Mouse (Mus musculus) adrenal gland (tissue): ENCODE results near the gene Nek10.
"Not testable (repeated sequence)": the region's sequence is repeated elsewhere in the genome, so short reads cannot be mapped to it uniquely, and the experiment has no call there.

Source experiments
- intact Hi-C: fragments of 180-260 bp; cut with DNase I; formaldehyde crosslinking; loops from one replicate; pipeline ENCODE4 v1.15.1; 2025
- long read RNA-seq, 2 experiments: library from polyadenylated mRNA; unstranded; transcript quantifications; one replicate each; pipeline ENCODE4 v2.0.0; 2020; ENCODE audit warnings: borderline replicate concordance in 1 of 2; ENCODE audit not compliant: insufficient replicate concordance in 1 of 2

Gene Nek10
- long read RNA-seq, experiment 1, result 0 reads
- long read RNA-seq, experiment 2, result 0 reads

DNA sequence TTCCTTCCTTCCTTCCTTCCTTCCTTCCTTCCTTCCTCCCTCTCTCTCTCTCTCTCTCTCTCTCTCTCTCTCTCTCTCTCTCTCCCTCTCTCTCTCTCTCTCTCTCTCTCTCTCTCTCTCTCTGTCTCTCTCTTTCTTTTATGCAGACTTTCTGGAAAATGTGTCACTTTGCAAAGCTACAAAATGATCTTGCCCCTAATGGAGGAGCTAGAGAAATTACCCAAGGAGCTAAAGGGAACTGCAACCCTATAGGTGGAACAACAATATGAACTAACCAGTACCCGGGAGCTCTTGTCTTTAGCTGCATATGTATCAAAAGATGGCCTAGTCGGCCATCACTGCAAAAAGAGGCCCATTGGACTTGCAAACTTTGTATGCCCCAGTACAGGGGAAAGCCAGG, at the start of gene Nek10:
TSS of gene Nek10 (plus strand) at position 301 of the 400 bp plus-strand sequence.
- intact Hi-C loops, result not testable (repeated sequence)

DNA sequence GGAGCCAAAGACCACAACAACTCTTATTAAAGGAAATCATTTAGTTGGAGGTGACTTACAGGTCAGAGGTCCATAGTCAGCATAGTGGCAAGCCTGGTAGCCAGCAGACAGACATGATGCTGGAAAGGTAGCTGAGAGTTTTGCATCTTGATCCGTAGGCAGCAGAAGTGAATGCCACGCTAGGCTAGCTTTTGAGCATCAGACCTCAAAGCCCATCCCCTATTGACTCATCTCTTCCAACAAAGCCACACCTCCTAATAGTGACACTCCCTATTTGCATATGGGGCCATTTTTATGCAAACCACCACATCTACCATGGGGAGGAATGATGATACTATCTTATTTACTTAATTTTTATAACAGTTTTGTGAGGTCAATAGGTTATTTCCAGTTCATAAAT, 22.0 kb upstream of the Nek10 start:
- intact Hi-C loops, result no loop called here

DNA sequence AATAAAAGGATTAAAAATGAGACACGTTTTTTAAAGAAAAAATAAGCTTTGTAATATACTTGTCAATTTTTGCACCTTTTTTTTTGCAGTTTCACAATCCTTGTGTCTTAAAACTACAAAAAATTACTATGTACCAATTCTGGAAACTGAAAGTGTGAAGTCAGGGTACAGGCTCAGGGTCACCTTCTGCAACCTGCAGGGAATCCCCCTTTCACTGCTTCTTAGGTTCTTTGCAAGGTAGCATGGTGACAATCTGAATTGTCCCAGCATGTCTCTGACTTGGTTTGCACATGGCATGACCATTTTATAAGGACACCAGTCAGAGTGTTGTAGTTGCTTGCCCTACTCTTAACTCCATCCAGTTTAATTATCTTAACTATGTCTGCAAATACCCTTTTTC, 19.0 kb upstream of the Nek10 start:
- intact Hi-C loops, result no loop called here

DNA sequence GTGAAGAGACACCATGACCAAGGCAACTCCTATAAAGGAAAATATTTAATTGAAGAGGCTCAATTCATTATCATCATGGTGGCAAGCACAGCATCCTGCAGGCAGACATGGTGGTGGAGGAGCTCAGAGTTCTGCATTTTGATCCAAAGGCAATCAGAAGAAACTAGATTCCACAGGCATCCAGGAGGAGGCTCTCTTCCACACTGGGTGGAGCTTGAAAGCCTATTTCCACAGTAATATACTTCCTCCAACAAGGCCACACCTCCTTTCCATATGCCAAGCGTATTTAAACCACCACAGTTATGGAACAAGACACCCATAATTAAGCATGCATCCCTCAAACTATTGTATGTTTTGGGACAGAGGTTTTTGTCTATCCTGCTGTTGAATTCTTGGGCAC, 16.2 kb upstream of the Nek10 start:
- intact Hi-C loops, result no loop called here

DNA sequence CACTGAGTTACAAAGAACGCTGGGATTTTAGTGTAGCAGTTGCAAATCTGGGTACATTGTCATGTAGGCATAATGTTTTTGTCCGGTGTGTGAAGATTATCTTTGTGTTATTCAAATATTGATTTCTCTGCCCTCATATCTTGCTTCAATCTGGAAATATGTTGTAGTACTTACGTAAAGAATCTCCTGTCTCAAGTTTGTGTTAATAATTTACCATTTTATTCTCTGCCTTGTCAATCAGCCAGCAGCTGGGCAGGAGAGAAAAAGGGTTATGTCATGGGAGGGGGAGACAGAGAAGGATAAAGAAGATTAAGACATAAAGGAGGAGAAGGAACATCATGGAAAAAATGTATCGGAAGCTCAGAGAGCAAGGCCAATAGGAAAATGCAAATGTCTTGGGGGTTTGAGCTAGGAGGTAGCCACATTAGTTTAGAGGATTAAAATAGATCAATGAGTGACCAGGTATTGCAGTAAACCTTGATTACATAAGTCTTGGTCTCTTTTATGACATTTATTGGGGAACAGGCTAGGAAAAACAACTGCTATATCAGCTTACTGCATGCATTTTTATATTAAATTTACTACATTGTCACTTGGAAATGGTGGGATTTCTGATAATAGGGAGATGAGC, 13.3 kb upstream of the Nek10 start:
- intact Hi-C loops, result no loop called here

DNA sequence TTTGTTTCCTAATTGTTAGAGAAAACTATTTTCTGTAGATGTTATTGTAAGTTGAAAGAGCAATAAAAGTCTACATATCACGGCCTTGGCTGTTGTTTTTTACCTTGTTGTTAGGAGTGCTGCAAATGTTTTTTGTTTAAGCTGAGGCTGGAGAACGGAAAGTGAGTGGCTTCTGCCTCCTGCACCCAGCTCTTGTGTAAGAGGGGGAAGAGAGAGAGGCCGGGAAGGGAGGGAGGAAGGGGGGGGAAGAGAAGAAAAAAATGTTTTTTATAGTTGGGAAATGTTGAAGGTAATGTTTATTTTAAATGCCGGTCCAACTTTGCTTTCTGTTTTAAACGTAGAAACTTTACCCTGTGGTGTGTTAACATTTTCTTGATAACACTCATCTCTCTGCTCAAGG, 3.4 kb upstream of the Nek10 start:
- intact Hi-C loops, result no loop called here

DNA sequence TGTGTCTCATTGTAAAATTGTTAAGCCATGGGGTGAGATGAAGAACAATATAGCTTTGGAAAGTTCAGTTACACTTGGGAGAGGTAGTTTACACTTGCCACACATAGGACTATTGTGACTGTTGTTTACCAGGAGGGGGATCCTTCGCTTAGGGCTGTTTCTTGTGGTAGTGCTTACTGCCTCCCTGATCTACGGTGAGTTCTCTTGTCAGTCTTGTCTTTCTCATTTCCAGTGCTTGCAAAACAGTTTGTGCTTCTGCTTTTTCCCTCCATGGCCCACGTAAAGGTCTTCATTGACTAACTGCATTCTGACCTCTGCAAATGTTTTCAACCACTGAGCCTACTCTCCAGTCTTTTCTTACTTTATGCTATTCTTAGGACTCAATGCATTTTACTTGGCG, 2.9 kb upstream of the Nek10 start:
- intact Hi-C loops, result no loop called here

DNA sequence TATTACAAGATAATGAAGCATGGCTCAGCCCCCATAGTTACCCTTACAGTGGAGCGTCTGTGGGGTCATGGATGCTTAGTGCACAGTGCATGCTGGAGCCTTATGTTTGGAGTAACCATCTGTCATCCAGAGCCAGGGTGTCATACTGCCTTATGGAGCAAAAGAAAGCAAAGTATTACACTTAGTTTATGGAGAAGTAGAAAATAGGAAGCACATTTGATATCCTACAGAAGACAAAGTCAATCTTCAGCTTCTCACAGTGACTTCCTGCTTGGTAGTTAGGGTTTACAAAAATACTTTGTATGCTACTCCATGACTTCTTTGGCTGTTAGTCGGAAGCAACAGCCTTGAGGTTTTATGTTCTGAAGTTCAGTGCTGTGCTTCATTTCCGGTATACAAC, 2.4 kb upstream of the Nek10 start:
- intact Hi-C loops, result no loop called here

DNA sequence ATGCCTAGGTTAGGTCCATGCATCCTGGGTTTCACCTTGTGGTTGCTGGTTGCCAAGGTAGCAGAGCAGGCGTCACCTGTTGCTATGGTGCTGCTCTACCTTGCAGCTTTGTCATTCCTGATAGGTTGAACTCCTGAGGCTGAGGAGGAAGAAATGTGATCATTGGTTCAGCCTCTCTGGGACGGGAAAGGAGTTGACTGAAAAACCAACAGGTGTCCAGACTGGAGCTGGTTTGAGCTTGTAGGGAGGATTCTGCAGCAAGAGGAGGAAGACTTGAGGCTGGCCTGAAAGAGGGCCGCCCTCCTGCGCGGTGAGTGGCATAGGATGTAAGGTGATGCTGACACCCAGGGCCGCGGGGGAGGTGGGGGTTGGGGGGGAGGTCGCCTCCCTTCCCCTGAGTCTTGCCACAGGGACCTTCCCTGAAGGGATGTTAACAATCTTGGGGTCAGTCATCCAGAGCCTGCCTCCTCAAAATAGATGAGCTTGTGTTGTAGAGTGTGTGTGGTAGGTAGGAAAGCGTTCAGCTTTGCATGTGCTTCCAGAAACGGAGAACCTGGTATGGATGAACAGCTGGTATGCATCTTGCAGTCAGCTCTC, 804 bp downstream of the Nek10 start:
- intact Hi-C loops, result no loop called here

DNA sequence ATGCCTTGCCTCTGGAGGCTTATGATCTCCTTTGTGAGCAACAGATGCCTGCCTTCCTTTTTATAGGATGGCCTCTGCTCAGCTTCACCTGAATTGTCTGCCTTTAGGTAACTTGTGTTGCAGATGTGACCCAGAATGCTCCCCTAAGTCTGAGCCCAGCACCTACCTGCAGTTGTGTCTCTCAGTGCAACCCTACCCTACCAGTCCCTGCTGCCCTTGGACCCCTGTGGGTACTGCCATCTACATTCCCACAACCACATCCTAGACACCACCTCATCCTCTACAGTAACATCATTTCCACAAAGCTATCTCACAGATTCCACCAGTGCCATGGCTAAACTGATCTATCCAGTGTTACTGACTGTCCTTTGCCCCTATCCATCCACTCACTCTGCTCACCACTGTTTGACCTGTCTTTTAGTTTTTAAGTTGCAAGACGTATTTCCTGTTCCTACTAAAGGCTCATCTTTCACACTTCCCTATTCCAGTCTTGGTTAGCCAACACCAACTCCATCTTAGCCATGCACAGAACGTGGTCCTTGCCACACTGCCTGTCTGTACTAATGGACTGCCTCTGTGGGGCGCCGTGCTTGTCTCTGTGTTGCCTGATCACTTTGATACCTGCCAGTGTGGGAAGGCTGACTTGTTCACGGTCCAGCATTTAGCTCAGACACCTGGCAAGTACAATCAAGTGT, 1.4 kb downstream of the Nek10 start:
- intact Hi-C loops, result no loop called here

DNA sequence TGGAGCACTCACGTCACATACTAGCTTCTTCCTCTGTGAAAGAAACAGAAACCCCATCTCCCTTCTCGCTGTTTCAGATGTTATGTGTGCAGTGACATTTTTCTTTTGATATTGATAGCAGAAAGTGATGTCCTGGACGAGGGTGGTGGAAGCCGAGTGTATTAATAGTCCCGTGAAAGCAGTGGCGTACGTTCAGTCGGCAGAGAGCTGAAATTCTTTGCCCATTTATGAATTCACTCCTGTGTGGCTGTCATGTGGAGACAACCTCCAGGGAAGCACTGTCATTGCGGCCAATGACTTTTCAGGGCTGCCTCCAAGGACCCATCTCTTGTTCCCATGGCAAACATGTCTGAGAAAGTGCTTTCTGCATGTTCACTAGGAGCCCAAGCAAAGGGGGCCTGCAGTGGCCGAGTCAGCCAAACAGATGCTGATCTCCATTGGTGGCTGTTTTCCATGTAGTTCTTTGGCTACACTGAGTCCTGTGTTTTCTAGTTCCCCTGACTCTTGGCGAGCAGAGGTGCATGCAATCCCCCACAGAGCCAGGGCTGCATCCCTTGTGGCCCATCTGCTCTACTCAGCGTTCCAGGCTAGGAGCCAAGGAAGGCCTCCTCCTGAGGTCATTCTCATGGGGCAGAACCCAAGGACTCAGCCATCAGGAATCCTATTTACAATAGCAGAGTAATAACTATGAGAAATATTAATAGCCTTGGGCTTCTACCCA, 29.5 kb downstream of the Nek10 start:
- intact Hi-C loops, result no loop called here

DNA sequence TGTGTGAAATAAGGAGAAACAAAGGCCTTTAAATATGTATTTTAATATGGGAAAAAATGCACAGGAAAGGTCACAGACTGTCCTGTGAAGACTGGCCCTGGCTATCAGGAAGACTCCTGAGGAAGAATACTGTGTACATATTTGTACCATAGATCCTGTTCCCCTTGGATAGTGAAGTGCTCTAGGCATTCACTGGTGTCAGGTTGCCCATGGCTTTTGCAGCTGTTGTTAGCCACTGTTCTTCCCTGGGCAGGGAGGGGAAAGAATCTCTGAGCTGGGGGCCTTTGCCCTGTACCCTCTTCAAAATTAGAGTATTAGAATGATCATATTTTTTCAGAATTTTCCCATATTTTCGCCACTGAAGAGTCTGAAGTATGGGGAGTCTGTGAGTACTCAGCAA, 30.3 kb downstream of the Nek10 start:
- intact Hi-C loops, result no loop called here

DNA sequence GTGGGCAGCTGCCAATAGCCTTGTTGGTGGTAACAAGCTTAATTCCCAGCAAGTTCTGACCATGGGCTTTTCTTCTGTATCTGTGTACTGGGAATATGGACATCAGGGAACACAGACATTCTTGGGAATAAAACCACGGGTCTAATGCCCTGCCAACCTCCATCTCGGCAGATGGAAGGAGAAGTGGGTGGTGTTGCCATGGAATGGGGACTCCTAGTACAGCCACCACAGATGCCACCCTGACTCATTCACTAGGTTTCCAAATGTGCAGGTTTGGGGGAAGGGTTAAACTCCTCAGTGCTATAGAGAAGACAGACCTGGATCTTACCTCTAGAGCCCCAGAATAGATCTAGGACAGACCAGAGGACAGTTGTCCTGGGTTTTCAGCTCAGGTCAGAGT, 31.1 kb downstream of the Nek10 start:
- intact Hi-C loops, result no loop called here

DNA sequence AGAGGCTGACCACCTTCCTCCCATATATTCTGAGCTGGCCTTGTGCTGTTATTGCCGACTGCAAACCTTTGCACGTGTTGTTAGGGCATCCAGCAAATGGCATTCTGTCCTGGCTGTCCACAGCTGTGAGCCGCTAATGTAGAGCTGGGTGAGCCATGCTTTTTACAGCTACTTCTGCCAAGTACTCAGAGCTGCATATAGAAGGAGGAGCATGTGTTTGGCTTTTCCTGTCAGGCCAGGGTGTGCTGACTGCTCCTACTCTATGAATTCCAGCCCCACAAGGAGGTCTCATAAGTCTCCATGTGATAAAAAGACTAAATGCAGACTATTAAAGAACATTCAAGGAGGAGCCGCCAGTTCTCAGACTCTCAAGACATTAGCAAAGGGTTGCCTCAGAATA, 34.4 kb downstream of the Nek10 start:
- intact Hi-C loops, result no loop called here

DNA sequence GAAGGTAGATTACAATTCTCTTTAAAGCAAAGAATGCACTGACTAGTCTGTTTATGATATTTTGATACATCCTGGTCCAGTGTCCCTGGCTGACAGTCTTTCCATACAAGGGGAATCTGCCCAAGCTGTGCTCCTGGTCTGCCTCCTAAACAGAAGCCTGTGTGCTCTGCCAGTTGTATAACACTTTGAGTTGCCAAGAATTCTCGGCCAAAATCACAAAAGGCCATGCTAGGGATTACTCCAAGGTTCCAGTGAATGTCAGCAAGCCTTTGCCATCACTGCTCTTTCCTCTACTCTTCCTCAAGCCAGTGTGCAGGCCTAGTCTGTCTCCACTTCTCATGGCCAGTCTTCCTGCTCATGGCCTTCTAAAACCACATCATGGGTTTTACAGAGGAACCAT, 34.9 kb downstream of the Nek10 start:
- intact Hi-C loops, result no loop called here

DNA sequence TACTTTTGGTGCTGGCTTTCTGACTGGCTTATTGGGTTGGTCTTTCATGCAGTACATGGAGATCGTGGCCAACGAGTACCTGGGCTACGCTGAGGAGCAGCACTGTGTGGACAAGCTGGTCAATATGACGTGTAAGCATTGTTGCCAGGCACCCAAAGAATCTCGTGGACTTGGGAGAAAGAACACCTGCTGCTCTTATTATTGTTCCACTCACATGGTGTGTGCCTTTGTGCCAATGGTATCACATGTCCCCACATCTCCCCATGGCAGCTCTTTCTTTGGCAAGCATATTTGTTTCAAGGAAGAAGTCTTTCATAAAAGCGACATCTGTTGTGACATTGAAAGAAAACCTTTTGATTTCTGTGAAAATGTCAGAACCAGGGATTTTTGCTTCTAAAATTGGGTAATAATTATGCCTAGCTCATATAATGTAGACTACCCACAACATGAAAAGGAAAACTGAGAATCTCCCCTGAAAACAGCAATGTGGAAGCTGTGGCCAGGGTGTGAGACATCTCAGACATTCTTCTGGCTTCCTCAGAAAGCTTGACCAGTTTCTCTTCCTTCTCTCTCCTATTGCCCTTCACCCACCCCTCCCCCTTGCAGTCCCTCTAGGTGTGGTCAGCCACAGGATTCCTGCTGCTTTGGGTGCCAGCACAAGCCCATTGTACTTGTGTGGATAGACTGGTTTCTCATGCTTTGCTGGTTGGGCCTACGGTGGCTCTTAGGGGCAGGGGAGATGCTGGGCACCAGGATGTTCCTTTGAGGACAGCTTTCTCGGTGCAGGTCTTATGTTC, 39.7 kb downstream of the Nek10 start:
- intact Hi-C loops, result no loop called here

DNA sequence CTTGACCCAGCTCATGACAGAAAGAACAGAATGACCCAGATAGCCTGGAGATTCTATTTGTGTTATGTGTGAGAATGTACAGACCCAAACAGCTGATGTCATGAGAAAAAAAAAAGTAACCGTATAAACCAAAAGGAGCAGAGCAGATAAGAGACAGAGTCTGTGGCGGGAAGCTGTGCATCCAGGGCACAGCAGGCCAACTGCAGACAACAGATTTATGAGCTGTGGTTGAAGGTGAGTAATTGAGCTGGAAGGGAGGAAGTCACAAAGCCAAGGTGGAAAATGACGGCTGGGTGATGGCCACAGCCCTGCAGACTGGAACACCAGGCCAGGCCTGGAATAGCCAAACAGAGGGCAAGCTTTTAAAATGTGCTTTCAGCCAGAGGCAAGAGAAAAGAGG, 49.6 kb downstream of the Nek10 start:
- intact Hi-C loops, result no loop called here

DNA sequence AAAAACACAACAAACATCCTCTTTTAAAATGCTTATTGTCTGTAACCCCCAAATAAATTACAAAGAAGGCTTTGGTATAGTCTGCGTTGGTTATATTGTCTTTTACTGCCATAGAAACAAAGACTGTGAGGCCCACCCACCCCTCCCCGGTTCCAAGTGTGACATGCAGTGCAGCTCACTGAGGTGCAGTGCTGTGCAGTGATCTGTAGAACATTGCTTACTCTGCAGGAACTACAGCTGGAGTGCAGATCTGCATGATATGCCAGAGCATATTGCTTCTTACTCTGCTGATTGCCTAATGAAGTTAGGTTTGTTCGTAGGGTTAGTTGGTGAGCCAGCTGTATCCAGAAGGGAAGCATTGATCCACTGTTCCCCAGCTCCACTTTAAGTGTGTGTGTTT, 57.1 kb downstream of the Nek10 start:
- intact Hi-C loops, result loop anchor here (5.0 to 10.0 kb wide), 3 partner anchors 143 to 1334 kb away; no protein-coding TSS in a partner anchor

DNA sequence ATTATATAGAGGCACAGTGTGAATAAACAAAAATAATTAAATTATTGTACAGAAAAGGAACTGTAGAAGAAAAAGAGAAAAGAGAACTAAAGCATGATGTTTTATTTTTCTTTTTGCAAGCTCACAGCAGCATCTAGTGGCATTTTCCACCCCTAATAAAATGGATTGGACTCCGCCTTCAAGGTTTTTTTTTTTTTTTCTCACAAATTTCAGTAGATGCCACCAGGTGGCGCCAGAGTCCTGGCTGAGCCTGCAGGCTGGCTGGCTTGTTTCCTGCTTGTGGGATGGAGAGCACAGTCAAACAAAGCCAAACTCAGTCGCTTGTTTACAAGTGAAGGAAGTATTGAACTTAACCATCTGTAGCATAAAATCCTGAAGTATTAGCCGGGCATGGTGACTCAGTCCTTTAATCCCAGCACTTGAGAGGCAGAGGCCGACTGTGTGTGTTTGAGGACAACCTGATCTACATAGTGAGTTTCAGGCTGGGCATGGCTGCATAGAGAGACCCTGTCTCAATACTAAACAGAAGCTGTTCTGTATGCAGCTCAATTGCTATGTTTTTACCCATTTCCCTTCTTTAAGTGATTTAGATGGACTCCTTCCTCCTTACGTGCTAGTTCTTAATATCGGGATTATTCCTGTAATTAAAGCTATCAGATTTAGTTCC, 60.6 kb downstream of the Nek10 start:
- intact Hi-C loops, result loop anchor here (2.0 to 10.0 kb wide), 5 partner anchors 41 to 1331 kb away; no protein-coding TSS in a partner anchor

DNA sequence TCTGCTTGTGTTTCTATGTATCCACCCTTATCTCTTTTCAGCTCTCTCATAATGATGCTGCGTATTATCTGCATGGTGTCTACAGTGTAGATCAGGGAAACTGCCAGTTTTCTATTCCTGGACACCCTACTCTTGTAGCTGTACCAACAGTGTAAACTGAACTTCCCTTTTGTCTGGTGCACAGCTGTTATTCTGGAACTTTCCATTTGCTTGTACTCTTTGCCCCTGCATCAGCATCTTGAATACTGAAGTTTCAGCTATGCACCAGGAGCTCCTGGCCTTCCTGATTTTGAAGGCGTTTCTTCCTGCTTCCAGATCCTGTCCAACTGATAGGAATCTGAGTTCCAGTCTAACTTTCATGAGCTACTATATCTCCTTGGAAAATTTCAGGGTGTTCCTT, 66.0 kb downstream of the Nek10 start:
- intact Hi-C loops, result loop anchor here (10.0 kb wide), 1 partner anchor 1326 kb away; no protein-coding TSS in a partner anchor

DNA sequence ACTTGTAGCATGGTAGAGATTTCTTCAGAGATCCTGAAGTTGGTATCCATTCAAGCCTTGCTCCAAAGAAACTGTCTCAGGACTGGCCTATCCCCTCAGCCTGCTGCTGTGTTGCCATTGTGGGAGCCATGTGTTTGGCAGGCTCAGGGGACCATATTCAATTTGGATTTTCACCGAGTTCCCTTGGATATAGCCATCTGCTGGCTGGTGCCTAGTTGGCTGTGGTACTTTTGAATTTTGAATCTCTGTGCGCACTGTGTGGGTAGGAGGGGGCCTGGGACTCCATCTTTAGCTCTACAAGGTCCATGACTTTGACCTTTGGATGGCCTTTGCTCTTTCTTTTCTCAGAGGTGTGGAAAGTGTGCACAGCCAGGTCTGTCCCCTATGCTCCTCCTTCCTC, 66.8 kb downstream of the Nek10 start:
- intact Hi-C loops, result no loop called here
